Mouse (Mus musculus): ENCODE data around the gene Sec24b. TPM values are rescaled to one million over a fixed set of nuclear protein-coding genes. Genes with fewer than 3 reads are reported as not detected.

Sec24b gene
- polyA plus RNA-seq, 1 experiment from 2014 or later: 29.6 TPM

GRCm38 (mm10) chr3:129997324-129997723 is 64.0 kb downstream of the Sec24b start:
- Histone ChIP-seq H3K9me3 (ENCODE audit: control insufficient read depth, low read length) (no peaks in the 10 kb centered on the region), H3K9ac (ENCODE audit: low read depth, low read length) (no peak overlapping the region), H3K4me1 (ENCODE audit: control insufficient read depth, insufficient read depth, low read depth, low read length) (no peaks in the 10 kb centered on the region), H3K27ac (ENCODE audit: low read depth, low read length) (no peak overlapping the region), H3K36me3 (ENCODE audit: control insufficient read depth, insufficient read depth, low read length) (peaks cover 49% of the 10 kb centered on the region), H3K4me2 (ENCODE audit: low read length) (no peak overlapping the region), H3K4me3 (ENCODE audit: low read length) (no peak overlapping the region), H3K27me3 (replicated peaks; ENCODE audit: control insufficient read depth, insufficient read depth, low read length) (no peaks in the 10 kb centered on the region)
- ATAC-seq: no peak
- 91% methylated on average over 3 of the region's 3 CpGs for WGBS

DNA sequence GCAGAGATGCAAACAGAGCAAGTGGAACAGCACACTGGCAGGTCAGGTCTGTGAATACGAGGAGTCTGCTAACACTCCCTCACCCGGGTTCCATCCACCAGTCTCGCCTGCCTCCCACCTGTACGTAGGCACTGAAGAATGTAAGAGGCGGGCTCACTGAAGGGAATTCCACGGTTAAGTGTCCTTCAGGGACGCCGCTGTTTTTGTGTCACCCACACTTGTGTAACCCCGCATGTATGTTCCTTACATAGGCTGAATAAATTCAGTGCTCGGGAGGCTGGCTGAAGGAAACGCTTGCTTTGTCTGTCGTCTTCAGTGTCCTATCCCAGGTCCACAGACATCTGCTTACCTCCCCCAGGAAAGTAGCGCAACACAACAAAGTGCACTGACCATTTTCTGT is 74.1 kb downstream of the Sec24b start:
- 92% methylated on average over 13 of the region's 13 CpGs for WGBS
- ATAC-seq: no peak
- Histone ChIP-seq H3K9ac (ENCODE audit: low read depth, low read length) (no peak overlapping the region), H3K4me1 (ENCODE audit: control insufficient read depth, insufficient read depth, low read depth, low read length) (no peaks in the 10 kb centered on the region), H3K4me3 (ENCODE audit: low read length) (no peak overlapping the region), H3K27ac (ENCODE audit: low read depth, low read length) (no peak overlapping the region), H3K27me3 (replicated peaks; ENCODE audit: control insufficient read depth, insufficient read depth, low read length) (no peaks in the 10 kb centered on the region), H3K36me3 (ENCODE audit: control insufficient read depth, insufficient read depth, low read length) (peaks cover 47% of the 10 kb centered on the region), H3K4me2 (ENCODE audit: low read length) (no peak overlapping the region), H3K9me3 (ENCODE audit: control insufficient read depth, low read length) (no peaks in the 10 kb centered on the region)

- H3K9me3 ChIP-seq (ENCODE audit: control insufficient read depth, low read length): no peaks in the 10 kb centered on the region
- H3K36me3 ChIP-seq (ENCODE audit: control insufficient read depth, insufficient read depth, low read length): peaks cover 41% of the 10 kb centered on the region
- H3K27me3 ChIP-seq (replicated peaks; ENCODE audit: control insufficient read depth, insufficient read depth, low read length): no peaks in the 10 kb centered on the region
- no peak for ATAC-seq
- no peaks in the 10 kb centered on the region for H3K4me1 ChIP-seq (ENCODE audit: control insufficient read depth, insufficient read depth, low read depth, low read length)
- no peak overlapping the region for H3K27ac ChIP-seq (ENCODE audit: low read depth, low read length)
- no peak overlapping the region for H3K4me2 ChIP-seq (ENCODE audit: low read length)
- WGBS: 91% methylated on average over 4 of the region's 4 CpGs
- no peak overlapping the region for H3K9ac ChIP-seq (ENCODE audit: low read depth, low read length)
- H3K4me3 ChIP-seq (ENCODE audit: low read length): no peak overlapping the region
These were observed 76.0 kb downstream of the Sec24b start for GRCm38 (mm10) chr3:129985335-129985734.

DNA sequence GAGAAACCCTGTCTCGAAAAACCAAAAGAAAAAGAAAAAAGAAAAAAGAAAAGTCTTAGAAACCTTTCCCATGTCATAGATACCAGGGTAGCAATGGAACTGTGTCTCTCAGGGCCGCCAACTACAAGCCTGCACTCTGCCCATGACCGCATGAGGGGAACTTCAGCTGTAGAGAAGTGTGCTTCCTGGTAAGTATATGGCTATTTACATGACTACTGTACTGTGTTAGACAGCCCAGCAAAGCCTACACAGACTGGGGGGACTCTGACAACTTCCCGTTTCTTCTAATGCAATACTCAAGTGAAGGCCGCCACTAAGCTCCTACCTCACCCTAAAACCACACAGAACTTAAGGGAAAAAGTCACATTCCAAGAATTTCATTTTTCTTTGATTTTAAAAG is 76.6 kb downstream of the Sec24b start:
- 98% methylated on average over 5 of the region's 5 CpGs for WGBS
- Histone ChIP-seq H3K36me3 (ENCODE audit: control insufficient read depth, insufficient read depth, low read length) (peaks cover 36% of the 10 kb centered on the region), H3K9me3 (ENCODE audit: control insufficient read depth, low read length) (no peaks in the 10 kb centered on the region), H3K27ac (ENCODE audit: low read depth, low read length) (no peak overlapping the region), H3K9ac (ENCODE audit: low read depth, low read length) (no peak overlapping the region), H3K4me3 (ENCODE audit: low read length) (no peak overlapping the region), H3K4me2 (ENCODE audit: low read length) (no peak overlapping the region), H3K27me3 (replicated peaks; ENCODE audit: control insufficient read depth, insufficient read depth, low read length) (no peaks in the 10 kb centered on the region), H3K4me1 (ENCODE audit: control insufficient read depth, insufficient read depth, low read depth, low read length) (no peaks in the 10 kb centered on the region)
- no peak for ATAC-seq

DNA sequence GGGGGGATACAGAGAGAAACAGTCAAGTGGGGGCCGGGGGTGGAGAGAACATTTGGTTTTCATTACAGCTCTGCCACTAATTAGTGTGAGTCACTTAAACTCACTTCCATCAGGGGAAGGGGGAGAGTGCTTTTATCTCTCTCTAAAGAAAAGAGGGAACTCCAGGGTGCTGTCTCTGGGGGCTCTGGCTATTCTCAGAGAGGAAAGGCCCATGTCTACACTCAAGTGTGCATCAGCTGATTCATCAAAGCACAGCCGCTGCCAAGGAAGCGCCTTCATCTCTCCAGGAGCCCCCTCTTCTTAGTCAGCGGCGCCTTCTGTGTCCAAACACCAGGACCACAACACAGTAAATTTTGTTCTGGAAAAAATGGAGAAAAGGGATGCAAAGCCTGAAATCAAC is 79.1 kb downstream of the Sec24b start:
- WGBS: 90% methylated on average over 5 of the region's 5 CpGs
- Histone ChIP-seq H3K27me3 (replicated peaks; ENCODE audit: control insufficient read depth, insufficient read depth, low read length) (no peaks in the 10 kb centered on the region), H3K4me2 (ENCODE audit: low read length) (no peak overlapping the region), H3K9me3 (ENCODE audit: control insufficient read depth, low read length) (no peaks in the 10 kb centered on the region), H3K4me1 (ENCODE audit: control insufficient read depth, insufficient read depth, low read depth, low read length) (no peaks in the 10 kb centered on the region), H3K36me3 (ENCODE audit: control insufficient read depth, insufficient read depth, low read length) (peaks cover 18% of the 10 kb centered on the region), H3K4me3 (ENCODE audit: low read length) (no peak overlapping the region), H3K9ac (ENCODE audit: low read depth, low read length) (no peak overlapping the region), H3K27ac (ENCODE audit: low read depth, low read length) (no peak overlapping the region)
- no peak for ATAC-seq

DNA sequence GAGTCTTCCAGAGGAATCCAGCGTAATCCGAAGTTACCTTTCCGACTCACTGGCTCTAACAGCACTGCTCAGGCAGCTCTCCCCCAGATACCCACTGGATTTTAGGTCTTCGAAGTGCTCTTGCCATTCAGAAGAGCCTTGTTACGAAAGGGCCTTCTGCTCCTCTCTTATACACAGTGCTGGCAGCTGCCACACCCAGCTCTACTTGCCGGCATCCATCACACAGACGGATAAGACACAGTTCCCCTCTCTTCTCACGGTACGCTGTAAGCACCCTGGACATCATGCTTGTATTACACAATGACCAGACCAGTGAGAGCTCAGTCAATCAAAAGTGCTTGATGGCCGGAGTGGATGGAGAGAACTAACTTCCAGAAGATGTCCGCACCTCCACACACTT is 79.6 kb downstream of the Sec24b start:
- H3K9ac ChIP-seq (ENCODE audit: low read depth, low read length): no peak overlapping the region
- no peak overlapping the region for H3K27ac ChIP-seq (ENCODE audit: low read depth, low read length)
- 88% methylated on average over 11 of the region's 11 CpGs for WGBS
- no peaks in the 10 kb centered on the region for H3K4me1 ChIP-seq (ENCODE audit: control insufficient read depth, insufficient read depth, low read depth, low read length)
- no peak overlapping the region for H3K4me2 ChIP-seq (ENCODE audit: low read length)
- peaks cover 14% of the 10 kb centered on the region for H3K36me3 ChIP-seq (ENCODE audit: control insufficient read depth, insufficient read depth, low read length)
- H3K9me3 ChIP-seq (ENCODE audit: control insufficient read depth, low read length): no peaks in the 10 kb centered on the region
- no peaks in the 10 kb centered on the region for H3K27me3 ChIP-seq (replicated peaks; ENCODE audit: control insufficient read depth, insufficient read depth, low read length)
- no peak for ATAC-seq
- no peak overlapping the region for H3K4me3 ChIP-seq (ENCODE audit: low read length)

DNA sequence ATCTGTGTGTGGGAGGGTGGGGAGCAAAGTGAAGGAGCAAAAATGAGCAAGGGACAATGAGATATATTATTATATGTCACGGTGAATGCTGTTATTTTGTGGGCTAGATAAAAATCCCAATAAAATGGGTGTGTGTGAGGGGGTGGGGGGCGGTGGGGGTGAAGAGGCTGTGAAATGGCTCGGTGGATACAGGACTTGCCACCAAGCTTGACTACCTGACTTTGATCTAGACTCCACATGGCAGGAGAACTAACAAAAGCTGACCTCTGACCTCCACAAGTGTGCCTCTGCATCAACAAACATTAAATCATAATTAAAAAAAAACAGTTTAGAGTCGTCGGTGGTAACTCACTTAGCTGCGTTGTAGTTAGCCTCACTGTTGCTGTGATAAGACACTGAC is 81.8 kb downstream of the Sec24b start:
- Histone ChIP-seq H3K4me3 (ENCODE audit: low read length) (no peak overlapping the region), H3K27ac (ENCODE audit: low read depth, low read length) (no peak overlapping the region), H3K36me3 (ENCODE audit: control insufficient read depth, insufficient read depth, low read length) (peaks cover 8% of the 10 kb centered on the region), H3K9ac (ENCODE audit: low read depth, low read length) (no peak overlapping the region), H3K4me1 (ENCODE audit: control insufficient read depth, insufficient read depth, low read depth, low read length) (no peaks in the 10 kb centered on the region), H3K27me3 (replicated peaks; ENCODE audit: control insufficient read depth, insufficient read depth, low read length) (no peaks in the 10 kb centered on the region), H3K4me2 (ENCODE audit: low read length) (no peak overlapping the region), H3K9me3 (ENCODE audit: control insufficient read depth, low read length) (no peaks in the 10 kb centered on the region)
- 70% methylated on average over 6 of the region's 6 CpGs for WGBS
- ATAC-seq: peak; percentile 24; the same call in 1 of the 2 replicates

DNA sequence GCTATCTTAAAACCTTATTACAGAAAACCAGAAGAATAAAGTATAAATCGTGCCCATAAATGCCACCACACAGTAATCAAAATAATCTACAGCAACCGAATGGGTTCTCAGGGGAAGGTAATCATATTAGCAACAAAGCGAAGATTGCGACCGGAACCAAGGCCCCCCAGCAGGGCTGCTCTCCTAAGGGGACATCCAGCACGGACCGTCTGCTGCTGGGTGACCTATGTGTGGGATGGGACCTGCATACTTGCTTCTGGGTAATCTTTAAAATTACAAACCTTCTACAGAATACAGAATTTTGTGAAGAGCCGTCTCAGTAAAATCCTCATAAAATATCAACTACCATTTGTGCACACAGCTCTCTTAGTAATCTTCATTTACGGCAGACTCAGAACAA is 82.6 kb downstream of the Sec24b start:
- H3K9ac ChIP-seq (ENCODE audit: low read depth, low read length): no peak overlapping the region
- no peak overlapping the region for H3K27ac ChIP-seq (ENCODE audit: low read depth, low read length)
- 80% methylated on average over 9 of the region's 9 CpGs for WGBS
- H3K4me2 ChIP-seq (ENCODE audit: low read length): no peak overlapping the region
- H3K4me1 ChIP-seq (ENCODE audit: control insufficient read depth, insufficient read depth, low read depth, low read length): no peaks in the 10 kb centered on the region
- no peaks in the 10 kb centered on the region for H3K27me3 ChIP-seq (replicated peaks; ENCODE audit: control insufficient read depth, insufficient read depth, low read length)
- no peak for ATAC-seq
- H3K36me3 ChIP-seq (ENCODE audit: control insufficient read depth, insufficient read depth, low read length): peaks cover 8% of the 10 kb centered on the region
- no peak overlapping the region for H3K4me3 ChIP-seq (ENCODE audit: low read length)
- H3K9me3 ChIP-seq (ENCODE audit: control insufficient read depth, low read length): no peaks in the 10 kb centered on the region

DNA sequence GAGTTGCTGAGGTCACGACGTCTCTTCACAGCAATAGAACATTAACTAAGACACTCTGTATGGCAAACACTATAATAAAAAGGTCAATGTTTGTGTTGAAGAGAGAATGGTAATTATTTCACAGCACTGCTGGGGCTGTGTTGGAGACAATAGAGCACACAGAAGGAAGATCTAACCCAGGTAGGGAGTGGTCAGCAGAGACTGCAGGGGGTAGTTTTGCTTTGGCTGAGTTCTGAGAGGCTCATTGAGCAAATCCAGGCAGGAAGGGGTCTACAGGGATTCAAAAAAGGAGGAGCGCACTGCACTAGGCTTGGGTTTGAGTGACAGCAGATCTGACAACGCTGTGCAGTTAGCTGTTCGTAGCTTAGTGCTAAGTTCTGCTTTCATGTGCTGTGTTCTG is 85.0 kb downstream of the Sec24b start:
- H3K36me3 ChIP-seq (ENCODE audit: control insufficient read depth, insufficient read depth, low read length): no peaks in the 10 kb centered on the region
- ATAC-seq: no peak
- no peaks in the 10 kb centered on the region for H3K4me1 ChIP-seq (ENCODE audit: control insufficient read depth, insufficient read depth, low read depth, low read length)
- H3K9ac ChIP-seq (ENCODE audit: low read depth, low read length): no peak overlapping the region
- no peaks in the 10 kb centered on the region for H3K27me3 ChIP-seq (replicated peaks; ENCODE audit: control insufficient read depth, insufficient read depth, low read length)
- WGBS: 79% methylated on average over 5 of the region's 5 CpGs
- no peak overlapping the region for H3K4me2 ChIP-seq (ENCODE audit: low read length)
- no peaks in the 10 kb centered on the region for H3K9me3 ChIP-seq (ENCODE audit: control insufficient read depth, low read length)
- no peak overlapping the region for H3K4me3 ChIP-seq (ENCODE audit: low read length)
- no peak overlapping the region for H3K27ac ChIP-seq (ENCODE audit: low read depth, low read length)
